Mouse (Mus musculus): Measurements from ENCODE around the gene Gfod2. TPM values are rescaled to one million over a fixed set of nuclear protein-coding genes. Genes with fewer than 3 reads are reported as not detected.

Gene Gfod2
- polyA plus RNA-seq, 1 experiment from 2014 or later: 52.9 TPM

GRCm38 (mm10) chr8:105795785-105796184 lies 37.3 kb upstream of the Gfod2 start:
- 92% methylated on average over 1 of the region's 1 CpGs for WGBS
- no peaks in the 10 kb centered on the region for H3K27me3 ChIP-seq (ENCODE audit: control insufficient read depth, insufficient read depth, low read length)
- H3K9ac ChIP-seq (replicated peaks; ENCODE audit: low read depth, low read length): no peak overlapping the region
- peaks cover 6% of the 10 kb centered on the region; the same call in 1 of the 2 replicates for H3K4me1 ChIP-seq (ENCODE audit: control insufficient read depth, insufficient read depth, low read length)
- no peak overlapping the region for H3K27ac ChIP-seq (ENCODE audit: low read depth, low read length)
- H3K9me3 ChIP-seq (ENCODE audit: control insufficient read depth, low read length): no peaks in the 10 kb centered on the region
- no peak overlapping the region for H3K4me2 ChIP-seq (ENCODE audit: low read depth, low read length)
- H3K4me3 ChIP-seq (ENCODE audit: low read depth, low read length): no peak overlapping the region
- H3K36me3 ChIP-seq (ENCODE audit: control insufficient read depth, insufficient read depth, low read length): no peaks in the 10 kb centered on the region
- ATAC-seq (ENCODE audit: low read depth): no peak

GRCm38 (mm10) chr8:105794009-105794598 lies 35.6 kb upstream of the Gfod2 start:
- Histone ChIP-seq H3K36me3 (ENCODE audit: control insufficient read depth, insufficient read depth, low read length) (no peaks in the 10 kb centered on the region), H3K9ac (replicated peaks; ENCODE audit: low read depth, low read length) (no peak overlapping the region), H3K4me2 (ENCODE audit: low read depth, low read length) (no peak overlapping the region), H3K4me3 (ENCODE audit: low read depth, low read length) (no peak overlapping the region), H3K9me3 (ENCODE audit: control insufficient read depth, low read length) (no peaks in the 10 kb centered on the region), H3K27ac (ENCODE audit: low read depth, low read length) (no peak overlapping the region), H3K4me1 (ENCODE audit: control insufficient read depth, insufficient read depth, low read length) (peaks cover 3% of the 10 kb centered on the region; the same call in 1 of the 2 replicates), H3K27me3 (ENCODE audit: control insufficient read depth, insufficient read depth, low read length) (no peaks in the 10 kb centered on the region)
- ATAC-seq (ENCODE audit: low read depth): no peak
- 87% methylated on average over 3 of the region's 3 CpGs for WGBS

DNA sequence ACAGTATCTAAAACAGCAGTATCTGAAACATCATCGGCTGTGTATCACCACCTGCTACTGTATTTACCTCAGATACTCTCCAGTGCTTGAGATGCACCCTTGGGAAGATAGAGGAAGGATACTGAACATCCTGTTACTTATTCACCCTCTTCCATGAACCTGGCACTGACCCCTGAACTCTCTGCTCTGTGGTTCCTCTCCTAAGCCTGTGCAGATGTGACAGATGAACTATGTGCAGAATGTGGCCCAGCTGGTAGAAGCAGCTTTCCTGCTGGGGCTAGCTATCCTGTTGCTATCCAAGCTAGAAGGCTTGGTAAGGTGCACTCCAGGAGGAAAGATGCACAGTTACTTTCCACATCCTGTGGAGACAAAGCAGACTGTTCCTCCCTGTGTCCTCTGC lies 34.9 kb upstream of the Gfod2 start:
- 100% methylated on average over 1 of the region's 1 CpGs for WGBS
- Histone ChIP-seq H3K4me3 (ENCODE audit: low read depth, low read length) (no peak overlapping the region), H3K4me1 (ENCODE audit: control insufficient read depth, insufficient read depth, low read length) (no peaks in the 10 kb centered on the region), H3K36me3 (ENCODE audit: control insufficient read depth, insufficient read depth, low read length) (no peaks in the 10 kb centered on the region), H3K27me3 (ENCODE audit: control insufficient read depth, insufficient read depth, low read length) (no peaks in the 10 kb centered on the region), H3K9ac (replicated peaks; ENCODE audit: low read depth, low read length) (no peak overlapping the region), H3K27ac (ENCODE audit: low read depth, low read length) (no peak overlapping the region), H3K9me3 (ENCODE audit: control insufficient read depth, low read length) (no peaks in the 10 kb centered on the region), H3K4me2 (ENCODE audit: low read depth, low read length) (no peak overlapping the region)
- ATAC-seq (ENCODE audit: low read depth): no peak

- Histone ChIP-seq H3K4me1 (ENCODE audit: control insufficient read depth, insufficient read depth, low read length) (no peaks in the 10 kb centered on the region), H3K9me3 (ENCODE audit: control insufficient read depth, low read length) (no peaks in the 10 kb centered on the region), H3K27ac (ENCODE audit: low read depth, low read length) (no peak overlapping the region), H3K9ac (replicated peaks; ENCODE audit: low read depth, low read length) (no peak overlapping the region), H3K36me3 (ENCODE audit: control insufficient read depth, insufficient read depth, low read length) (peaks cover 5% of the 10 kb centered on the region; the same call in 1 of the 2 replicates), H3K4me3 (ENCODE audit: low read depth, low read length) (no peak overlapping the region), H3K27me3 (ENCODE audit: control insufficient read depth, insufficient read depth, low read length) (no peaks in the 10 kb centered on the region), H3K4me2 (ENCODE audit: low read depth, low read length) (no peak overlapping the region)
- ATAC-seq (ENCODE audit: low read depth): no peak
These were observed 31.2 kb upstream of the Gfod2 start for GRCm38 (mm10) chr8:105789626-105790025.

DNA sequence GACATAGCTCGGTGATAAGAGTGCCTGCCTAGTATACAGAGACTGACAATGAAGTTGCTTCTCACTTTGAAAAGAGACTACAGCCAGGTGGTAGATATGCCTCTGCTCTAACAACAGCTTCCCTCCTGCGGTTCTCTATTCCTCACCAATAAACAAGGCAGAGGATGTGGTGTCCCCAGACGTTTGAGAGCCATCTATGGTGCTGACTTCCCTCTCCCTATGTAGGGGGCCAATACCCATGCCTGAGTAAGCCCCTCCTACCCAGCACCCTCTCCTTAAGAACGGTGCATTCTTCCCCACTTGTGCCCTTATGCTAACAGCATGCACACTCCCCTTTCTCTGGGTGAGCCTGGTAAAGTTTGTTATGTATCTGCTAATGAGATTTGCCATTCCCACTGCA lies 30.5 kb upstream of the Gfod2 start:
- Histone ChIP-seq H3K4me2 (ENCODE audit: low read depth, low read length) (no peak overlapping the region), H3K36me3 (ENCODE audit: control insufficient read depth, insufficient read depth, low read length) (peaks cover 5% of the 10 kb centered on the region; the same call in 1 of the 2 replicates), H3K4me3 (ENCODE audit: low read depth, low read length) (no peak overlapping the region), H3K4me1 (ENCODE audit: control insufficient read depth, insufficient read depth, low read length) (no peaks in the 10 kb centered on the region), H3K27ac (ENCODE audit: low read depth, low read length) (no peak overlapping the region), H3K27me3 (ENCODE audit: control insufficient read depth, insufficient read depth, low read length) (no peaks in the 10 kb centered on the region), H3K9me3 (ENCODE audit: control insufficient read depth, low read length) (no peaks in the 10 kb centered on the region), H3K9ac (replicated peaks; ENCODE audit: low read depth, low read length) (no peak overlapping the region)
- ATAC-seq (ENCODE audit: low read depth): no peak
- 67% methylated on average over 4 of the region's 4 CpGs for WGBS

DNA sequence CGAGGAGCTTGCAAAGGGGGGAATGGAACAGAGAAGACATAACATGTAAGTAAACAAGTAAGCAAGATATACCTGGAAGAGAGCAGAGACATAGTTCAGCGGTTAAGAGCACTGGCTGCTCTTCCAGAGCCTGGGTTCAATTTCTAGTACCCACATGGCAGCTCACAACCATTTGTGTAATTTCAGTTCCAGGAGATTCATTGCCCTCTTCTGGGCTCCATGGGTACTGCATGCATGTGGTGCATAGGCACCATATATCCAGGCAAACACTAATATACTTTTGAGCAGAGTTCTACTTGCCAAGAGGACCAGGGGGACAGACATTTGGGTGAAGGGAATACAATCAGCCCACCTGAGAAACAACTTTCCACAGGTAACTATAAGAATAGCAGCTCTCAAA lies 29.8 kb upstream of the Gfod2 start:
- Histone ChIP-seq H3K9ac (replicated peaks; ENCODE audit: low read depth, low read length) (no peak overlapping the region), H3K36me3 (ENCODE audit: control insufficient read depth, insufficient read depth, low read length) (peaks cover 5% of the 10 kb centered on the region; the same call in 1 of the 2 replicates), H3K4me1 (ENCODE audit: control insufficient read depth, insufficient read depth, low read length) (no peaks in the 10 kb centered on the region), H3K27ac (ENCODE audit: low read depth, low read length) (no peak overlapping the region), H3K9me3 (ENCODE audit: control insufficient read depth, low read length) (no peaks in the 10 kb centered on the region), H3K4me3 (ENCODE audit: low read depth, low read length) (no peak overlapping the region), H3K27me3 (ENCODE audit: control insufficient read depth, insufficient read depth, low read length) (no peaks in the 10 kb centered on the region), H3K4me2 (ENCODE audit: low read depth, low read length) (no peak overlapping the region)
- 93% methylated on average over 2 of the region's 2 CpGs for WGBS
- ATAC-seq (ENCODE audit: low read depth): no peak

DNA sequence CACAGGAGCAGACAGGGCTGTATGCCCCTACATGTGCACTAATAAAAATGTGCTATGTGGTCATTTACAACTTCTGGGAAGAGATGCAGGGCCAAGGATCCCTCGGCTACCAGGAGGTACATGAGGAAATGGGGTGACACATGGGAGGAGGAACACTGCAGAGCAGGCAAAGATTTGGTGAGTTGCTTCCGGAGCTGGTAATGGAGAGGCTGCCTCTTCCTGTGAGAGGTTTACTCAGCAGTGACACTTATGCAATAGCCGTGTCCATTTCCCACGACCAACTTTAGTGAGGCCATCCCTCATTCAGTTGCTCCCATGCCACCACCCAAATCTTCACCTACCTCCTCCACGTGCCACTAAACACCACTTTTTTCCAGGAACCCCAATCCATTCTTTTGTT lies 21.8 kb upstream of the Gfod2 start:
- H3K9me3 ChIP-seq (ENCODE audit: control insufficient read depth, low read length): no peaks in the 10 kb centered on the region
- no peak overlapping the region for H3K4me3 ChIP-seq (ENCODE audit: low read depth, low read length)
- no peaks in the 10 kb centered on the region for H3K4me1 ChIP-seq (ENCODE audit: control insufficient read depth, insufficient read depth, low read length)
- no peaks in the 10 kb centered on the region for H3K27me3 ChIP-seq (ENCODE audit: control insufficient read depth, insufficient read depth, low read length)
- 95% methylated on average over 5 of the region's 5 CpGs for WGBS
- H3K9ac ChIP-seq (replicated peaks; ENCODE audit: low read depth, low read length): no peak overlapping the region
- H3K27ac ChIP-seq (ENCODE audit: low read depth, low read length): no peak overlapping the region
- H3K36me3 ChIP-seq (ENCODE audit: control insufficient read depth, insufficient read depth, low read length): peaks cover 30% of the 10 kb centered on the region
- H3K4me2 ChIP-seq (ENCODE audit: low read depth, low read length): no peak overlapping the region
- ATAC-seq (ENCODE audit: low read depth): no peak

DNA sequence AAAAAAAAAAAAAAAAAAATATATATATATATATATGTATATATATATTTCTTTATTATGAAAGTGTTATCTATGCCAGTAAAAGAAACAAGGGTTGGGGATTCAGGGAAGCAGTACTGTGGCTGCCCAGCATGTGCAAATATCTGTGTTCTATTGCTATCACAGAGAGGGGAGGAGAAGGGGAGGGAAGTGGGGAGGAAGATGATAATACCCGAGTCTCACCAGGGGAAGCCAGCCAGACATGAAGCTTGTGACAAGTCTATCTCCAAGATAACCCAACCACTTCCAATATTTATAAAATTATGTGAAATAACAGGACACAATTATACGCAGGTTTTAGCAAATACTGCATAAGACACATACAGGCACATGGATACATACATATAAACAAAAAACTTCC lies 19.4 kb upstream of the Gfod2 start:
- Histone ChIP-seq H3K9me3 (ENCODE audit: control insufficient read depth, low read length) (no peaks in the 10 kb centered on the region), H3K27me3 (ENCODE audit: control insufficient read depth, insufficient read depth, low read length) (no peaks in the 10 kb centered on the region), H3K4me2 (ENCODE audit: low read depth, low read length) (no peak overlapping the region), H3K36me3 (ENCODE audit: control insufficient read depth, insufficient read depth, low read length) (peaks cover 49% of the 10 kb centered on the region), H3K27ac (ENCODE audit: low read depth, low read length) (no peak overlapping the region), H3K4me3 (ENCODE audit: low read depth, low read length) (no peak overlapping the region), H3K9ac (replicated peaks; ENCODE audit: low read depth, low read length) (no peak overlapping the region), H3K4me1 (ENCODE audit: control insufficient read depth, insufficient read depth, low read length) (no peaks in the 10 kb centered on the region)
- 96% methylated on average over 2 of the region's 2 CpGs for WGBS
- no peak for ATAC-seq (ENCODE audit: low read depth)

DNA sequence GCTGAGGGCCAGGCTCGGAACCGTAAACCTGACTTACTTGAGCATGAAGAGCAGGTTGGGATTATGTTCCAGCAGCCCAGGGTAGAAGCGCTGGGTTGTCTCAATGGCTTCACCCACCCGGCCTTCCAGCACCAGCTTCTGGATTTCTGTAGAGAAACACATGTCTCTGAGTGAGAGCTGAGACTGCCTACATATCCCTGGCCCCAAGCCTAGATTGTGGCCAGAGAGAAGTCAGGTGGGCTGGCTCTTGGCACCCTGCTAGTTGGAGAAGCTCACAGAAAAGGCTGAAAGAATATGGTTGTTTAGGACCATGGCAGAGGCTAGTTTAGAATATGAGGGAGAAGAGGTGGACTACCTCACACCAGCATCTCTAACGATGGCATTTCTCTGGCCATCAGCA lies 16.0 kb upstream of the Gfod2 start:
- no peak overlapping the region for H3K9ac ChIP-seq (replicated peaks; ENCODE audit: low read depth, low read length)
- 97% methylated on average over 5 of the region's 5 CpGs for WGBS
- peaks cover 75% of the 10 kb centered on the region for H3K36me3 ChIP-seq (ENCODE audit: control insufficient read depth, insufficient read depth, low read length)
- no peak for ATAC-seq (ENCODE audit: low read depth)
- H3K27me3 ChIP-seq (ENCODE audit: control insufficient read depth, insufficient read depth, low read length): no peaks in the 10 kb centered on the region
- H3K4me1 ChIP-seq (ENCODE audit: control insufficient read depth, insufficient read depth, low read length): no peaks in the 10 kb centered on the region
- H3K9me3 ChIP-seq (ENCODE audit: control insufficient read depth, low read length): no peaks in the 10 kb centered on the region
- no peak overlapping the region for H3K4me2 ChIP-seq (ENCODE audit: low read depth, low read length)
- no peak overlapping the region for H3K4me3 ChIP-seq (ENCODE audit: low read depth, low read length)
- no peak overlapping the region for H3K27ac ChIP-seq (ENCODE audit: low read depth, low read length)

Measured in neural tube, embryonic 14.5 days (tissue).